Mouse (Mus musculus) MEL-GATA-1-ER (cell line): ENCODE data around the gene Aptx.

Experiments
- DNase-seq: peaks from one replicate; pipeline ENCODE4 v3.0.0-alpha.2; 2012; ENCODE audit warnings: low read depth; ENCODE audit errors: extremely low read depth

Aptx gene

DNA sequence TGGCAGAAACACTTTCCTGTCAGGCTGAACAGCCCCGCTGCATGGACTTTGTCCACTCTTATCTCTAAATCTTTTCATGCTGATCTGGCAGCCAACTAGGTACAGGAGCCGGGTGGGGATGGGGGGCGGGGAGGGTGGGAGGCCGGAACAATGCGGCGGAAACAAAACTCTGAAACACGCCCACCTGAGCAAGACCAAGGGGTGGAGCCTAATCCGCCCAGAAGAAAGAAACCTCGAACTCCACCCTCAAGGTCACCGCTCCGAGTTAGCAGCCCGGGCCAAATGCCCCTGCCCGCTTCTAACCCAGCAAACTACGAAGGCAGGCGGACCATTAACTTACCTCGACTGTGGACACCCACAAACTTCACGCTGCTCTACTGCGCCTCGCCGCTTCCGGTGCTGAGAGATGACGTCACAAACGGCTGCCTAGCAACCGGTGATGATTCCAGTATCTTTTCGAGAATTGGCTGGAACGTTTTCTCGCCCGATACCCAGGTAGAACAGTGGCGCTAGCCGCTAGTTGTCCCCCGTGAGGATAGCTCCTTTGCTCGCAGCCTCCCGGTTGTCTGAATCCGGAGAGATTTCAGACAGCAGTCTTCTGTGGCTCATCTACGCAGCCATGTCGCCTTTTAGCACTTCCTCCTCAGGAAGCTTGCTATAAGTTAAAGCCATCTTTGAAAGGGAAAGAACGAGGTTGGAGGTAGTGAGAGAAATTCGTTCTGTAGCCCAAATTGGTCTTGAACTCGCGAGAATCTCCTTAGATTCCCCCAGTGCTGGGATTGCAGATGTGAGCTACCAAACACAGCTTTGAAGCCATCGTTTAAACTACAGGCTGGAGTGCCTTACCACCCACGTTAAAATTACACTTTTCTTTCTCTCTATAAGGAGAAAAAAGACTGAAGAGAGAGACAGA lies at the start of gene Aptx:
Aptx (minus strand) TSS at position 398 of the 913 bp plus-strand sequence.
- DNase-seq, result peak; percentile 90

DNA sequence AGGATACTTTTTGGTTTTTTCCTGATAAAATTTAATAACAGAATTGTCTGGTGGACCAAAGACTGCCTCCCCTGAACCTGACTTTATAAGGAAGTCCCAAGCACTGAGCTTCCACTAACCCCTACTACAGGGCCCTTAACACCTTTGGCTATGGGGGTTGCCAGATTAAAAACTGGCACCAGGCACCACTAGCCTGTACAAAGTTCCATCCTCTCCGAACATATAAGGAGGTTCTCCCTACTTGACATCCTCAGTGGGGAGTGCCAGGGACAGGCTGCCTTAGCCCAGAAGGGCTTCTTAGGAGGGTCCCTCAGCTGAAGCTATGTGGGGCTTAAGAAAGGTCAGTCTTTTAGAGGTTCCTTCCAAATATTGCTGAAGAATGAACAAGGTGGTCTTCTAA lies 32.4 kb upstream of the Aptx start:
- DNase-seq, result no peak

DNA sequence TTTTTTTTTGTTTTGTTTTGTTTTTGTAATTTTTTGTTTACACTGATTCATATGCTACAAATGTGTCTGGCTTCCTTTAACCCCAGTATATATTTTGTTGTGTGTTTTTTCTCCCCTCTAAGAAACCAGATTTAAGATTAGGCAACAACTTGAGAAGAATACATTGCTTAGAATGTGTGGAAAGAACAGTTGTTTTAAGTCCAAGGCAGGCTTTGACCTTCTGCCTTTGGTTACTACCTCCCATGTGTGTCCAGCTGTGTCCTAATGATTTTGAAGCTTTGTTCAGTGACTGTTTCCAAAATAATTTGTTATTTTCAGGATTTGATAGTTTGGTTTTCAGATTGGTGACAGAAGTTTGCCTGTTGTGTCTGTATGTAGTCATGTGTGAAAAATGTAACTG lies 28.3 kb upstream of the Aptx start:
- no peak for DNase-seq

DNA sequence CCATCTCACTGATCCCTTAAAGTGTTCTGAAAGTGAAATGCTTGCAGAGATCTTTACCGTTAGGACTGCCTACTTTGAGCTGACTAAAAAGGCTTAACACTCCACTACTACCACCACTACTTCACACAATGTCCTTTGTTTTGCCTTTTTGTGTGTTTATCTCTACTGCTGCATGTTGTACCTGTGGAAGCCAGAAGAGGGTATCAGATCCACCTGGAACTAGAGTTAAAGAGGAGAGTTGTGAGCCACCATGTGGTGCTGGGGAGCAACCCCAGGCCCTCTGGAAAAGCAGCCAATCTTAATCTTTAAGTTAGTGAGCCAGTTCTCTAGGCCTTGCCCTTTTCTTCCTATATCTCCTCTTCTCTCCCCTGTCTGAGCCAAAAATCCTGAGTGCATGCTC lies 24.3 kb upstream of the Aptx start:
- no peak for DNase-seq

DNA sequence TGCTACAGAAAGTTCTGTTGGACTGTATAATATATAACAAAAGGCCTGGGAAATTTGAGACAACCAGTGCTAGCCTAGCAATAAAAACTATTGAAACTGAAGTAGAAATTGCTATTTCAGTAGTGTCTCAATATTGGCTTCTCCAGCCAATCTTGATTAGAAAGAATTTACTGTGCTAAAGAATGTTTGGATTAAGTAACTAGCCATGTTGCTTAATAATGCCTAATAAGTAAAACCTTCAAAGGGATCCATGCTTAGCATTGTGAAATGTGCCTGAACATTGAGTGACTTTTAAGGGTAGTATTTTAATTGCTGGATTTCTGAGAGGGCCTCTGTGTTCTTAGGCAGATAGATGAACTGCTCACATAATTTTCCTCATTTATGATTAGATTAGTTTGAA lies 22.6 kb upstream of the Aptx start:
- no peak for DNase-seq

DNA sequence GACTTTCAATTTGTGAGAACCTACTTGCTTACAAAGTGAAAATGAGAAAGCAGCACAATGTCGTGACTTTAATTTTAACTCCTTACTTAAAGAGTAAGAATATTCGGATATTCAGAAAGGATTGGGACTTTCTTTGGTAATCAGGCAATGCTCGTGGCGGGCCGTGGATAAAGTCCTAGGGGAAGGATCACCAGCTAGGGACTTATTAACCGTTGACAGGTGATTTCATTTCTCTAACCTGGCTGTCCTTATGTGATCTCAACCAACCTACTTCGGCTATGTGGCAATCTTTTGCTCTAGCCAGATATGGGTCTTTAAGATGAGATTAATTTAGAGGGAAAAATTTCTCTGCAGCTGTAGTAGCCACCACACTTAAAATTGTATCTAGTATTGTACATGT lies 22.1 kb upstream of the Aptx start:
- DNase-seq, result no peak

DNA sequence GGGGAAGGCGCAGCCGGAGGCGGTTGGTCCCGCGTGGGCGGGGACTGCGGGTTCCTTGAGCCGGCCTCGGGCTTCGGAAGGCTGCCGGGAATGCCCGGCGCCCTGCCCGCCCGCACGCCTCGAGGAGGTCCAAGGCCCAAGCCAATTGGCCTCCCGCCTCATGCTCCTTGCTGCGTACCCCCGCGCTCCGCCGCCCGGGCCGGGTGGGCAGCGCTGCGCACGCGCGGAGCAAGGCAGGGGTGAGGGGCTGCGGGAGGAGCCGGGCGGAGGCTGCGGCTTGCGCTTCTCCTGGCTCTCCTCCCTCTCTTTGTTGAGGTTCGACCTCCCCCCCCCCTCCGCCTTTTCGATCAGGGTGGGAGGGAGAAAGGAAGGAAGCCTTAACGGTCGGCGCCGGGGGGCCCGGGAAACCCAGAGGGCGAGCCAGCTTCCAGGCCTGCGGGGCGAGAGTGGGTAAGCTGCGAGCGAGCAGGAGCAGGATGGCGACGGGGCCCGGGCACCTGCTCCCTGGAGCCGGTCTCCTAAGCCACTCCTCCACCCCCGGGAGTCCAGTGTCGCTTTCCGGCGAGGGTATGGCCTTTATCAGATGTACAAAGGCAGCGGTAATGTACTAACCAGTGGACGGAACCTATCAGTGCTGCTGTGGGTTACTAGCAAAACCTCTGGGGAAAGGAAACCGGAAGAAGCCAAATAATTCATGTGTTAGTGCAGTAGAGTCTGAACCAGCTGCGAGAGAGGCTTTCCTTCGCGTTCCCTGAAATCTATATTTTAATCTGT lies 19.9 kb upstream of the Aptx start:
- peak; percentile 83 for DNase-seq

DNA sequence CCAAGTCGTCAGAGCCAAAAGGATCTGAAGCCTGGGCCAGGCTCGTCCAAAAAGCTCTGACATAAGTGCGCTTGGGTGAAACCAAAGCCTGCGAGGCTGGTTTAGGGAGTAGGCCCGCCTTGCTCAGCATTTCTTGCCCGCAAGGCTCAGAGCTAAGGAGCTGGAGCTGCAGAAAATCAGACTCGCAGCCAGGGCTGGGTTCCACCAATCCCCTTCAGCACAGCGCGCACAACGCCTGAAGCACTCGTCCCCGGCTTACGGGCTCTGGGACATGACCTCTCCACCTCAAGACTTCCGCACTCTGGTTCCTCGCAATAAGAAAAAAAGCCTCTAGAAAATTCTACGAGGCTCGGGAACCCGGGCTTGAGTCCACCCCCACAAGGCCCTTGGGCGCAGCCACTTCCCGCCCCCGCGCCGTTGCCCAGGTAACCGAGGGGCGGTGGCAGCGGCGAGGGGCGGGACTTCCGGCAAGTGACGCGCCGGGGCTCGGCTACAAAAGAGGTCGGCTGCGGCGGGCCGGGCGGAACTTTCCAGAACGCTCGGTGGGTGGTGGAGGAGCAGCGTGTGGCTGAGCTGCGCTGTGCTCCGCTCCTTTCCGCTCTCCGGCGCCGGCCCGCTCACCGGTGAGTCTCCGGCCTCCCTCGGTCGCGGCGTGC lies 19.1 kb upstream of the Aptx start, which contains the start of gene Dnaja1:
Dnaja1 (plus strand) TSS at position 140 of the 656 bp plus-strand sequence.
- DNase-seq, result peak; percentile 86

DNA sequence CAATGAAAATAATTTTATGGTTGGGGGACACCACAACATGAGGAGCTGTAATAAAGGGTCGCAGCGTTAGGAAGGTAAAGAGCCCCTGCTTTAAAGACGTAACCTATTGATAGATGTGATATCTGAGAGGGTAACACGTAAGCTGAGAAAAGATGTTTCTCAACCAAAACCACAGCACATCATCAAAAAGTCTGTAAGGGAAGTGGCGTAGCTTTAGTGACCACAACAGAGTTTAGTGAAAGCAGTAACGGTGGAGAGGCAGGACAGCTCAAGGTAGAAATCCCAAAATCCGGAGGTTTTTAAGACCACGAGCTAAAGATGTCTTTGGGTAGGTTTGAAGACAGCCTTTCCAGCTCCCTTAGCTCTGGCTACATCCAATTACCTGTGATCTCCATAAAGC lies 17.9 kb upstream of the Aptx start:
- no peak for DNase-seq

DNA sequence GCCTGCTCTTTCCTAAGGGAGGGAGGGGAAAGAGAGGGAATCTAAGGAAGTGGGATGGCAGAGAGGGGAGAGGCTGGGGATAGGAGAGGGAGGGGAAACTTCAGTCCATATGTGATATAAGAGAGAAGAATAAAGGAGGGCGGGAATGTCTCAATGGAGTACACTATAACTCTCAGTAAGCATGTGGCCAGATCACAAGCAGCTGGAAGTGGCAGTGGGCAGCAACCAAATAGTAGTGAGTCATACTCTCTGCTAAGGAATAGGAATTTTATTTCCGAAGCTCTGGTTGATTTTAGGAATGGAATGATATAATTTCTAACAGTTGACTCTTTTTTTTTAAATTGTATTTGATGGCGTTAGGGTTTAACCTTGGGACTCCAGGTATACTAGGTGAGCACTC lies 14.1 kb upstream of the Aptx start:
- DNase-seq, result no peak

DNA sequence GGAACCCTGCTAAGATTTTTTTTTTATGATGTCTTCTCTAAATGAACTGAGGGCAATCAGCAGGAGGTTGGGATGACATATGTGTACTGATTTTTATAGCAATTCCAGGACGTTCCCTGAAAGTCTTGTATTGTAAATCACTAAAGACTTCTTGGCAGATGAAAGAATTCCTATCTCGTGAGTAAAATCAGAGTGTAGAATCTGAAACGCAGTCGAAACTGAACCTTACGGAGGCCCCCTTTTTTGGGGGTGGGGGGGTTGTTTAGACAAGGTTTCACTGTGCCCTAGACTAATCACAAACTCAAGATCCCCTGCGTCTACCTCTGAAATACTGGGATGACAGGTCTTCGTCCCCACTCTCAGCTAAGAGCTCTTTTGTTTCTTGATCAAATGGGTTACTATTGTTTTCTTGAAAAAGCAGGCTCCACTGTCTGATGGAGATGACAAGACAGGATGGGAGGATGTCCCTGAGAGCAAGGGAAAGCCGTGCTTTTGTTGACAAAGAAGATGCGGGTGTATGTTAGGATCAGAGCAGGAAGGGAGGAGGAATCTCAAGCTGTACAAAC lies 799 bp upstream of the Aptx start:
- no peak for DNase-seq

DNA sequence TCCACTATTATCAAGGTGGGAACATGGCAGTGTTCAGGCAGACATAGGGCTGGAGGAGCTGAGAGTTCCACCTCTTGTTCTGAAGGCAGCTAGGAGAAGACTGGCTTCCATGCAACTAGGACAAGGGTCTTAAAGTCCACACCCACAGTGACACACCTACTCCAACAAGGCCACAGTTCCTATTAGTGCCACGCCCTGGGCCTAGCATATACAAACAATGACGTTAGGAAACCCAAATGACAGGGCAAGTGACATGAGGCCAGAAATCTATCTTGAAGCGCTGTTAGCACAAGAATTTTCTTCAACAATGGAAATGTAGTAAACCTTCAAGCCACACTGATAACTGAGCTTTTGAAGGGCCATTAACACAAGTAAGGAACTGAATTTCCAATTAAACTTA lies 1.2 kb downstream of the Aptx start:
- DNase-seq, result no peak

DNA sequence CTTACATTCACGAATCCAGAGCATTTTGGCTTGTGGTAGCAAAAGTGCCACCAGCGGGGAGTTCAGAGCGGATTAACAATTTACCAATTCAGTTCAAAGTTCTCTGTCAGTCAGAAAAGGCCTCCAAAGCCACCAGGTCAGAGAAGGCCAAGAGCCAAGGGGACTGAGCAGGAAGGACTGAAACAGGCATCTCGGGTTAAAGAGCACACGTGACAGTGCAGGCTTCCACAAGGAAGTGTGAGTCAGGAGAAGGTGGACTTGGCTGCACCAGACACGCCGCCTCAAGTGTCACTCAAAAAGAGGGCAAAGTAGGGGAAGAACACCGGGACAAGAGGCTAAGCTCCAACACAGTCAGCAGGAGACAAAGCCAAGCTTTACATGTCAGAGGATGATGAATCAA lies 2.8 kb downstream of the Aptx start:
- no peak for DNase-seq

DNA sequence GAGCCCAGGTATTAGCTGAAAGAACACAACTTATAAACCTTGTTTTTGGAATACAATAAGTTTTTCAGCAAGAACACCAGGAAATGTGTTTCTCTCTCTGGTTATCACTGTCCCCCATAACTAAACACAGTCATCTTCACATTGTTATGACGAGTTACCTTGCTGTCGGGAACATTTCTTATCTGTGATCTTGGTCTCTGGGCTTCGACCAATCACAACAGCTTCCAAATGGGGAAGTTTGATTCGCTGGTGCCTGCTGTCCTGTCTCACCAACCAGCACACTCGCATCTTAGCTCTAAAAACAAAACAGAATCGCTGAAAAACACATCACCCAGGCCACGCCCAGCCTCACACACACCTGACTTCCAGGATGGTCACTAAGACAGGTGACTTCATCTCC lies 5.9 kb downstream of the Aptx start:
- DNase-seq, result no peak

DNA sequence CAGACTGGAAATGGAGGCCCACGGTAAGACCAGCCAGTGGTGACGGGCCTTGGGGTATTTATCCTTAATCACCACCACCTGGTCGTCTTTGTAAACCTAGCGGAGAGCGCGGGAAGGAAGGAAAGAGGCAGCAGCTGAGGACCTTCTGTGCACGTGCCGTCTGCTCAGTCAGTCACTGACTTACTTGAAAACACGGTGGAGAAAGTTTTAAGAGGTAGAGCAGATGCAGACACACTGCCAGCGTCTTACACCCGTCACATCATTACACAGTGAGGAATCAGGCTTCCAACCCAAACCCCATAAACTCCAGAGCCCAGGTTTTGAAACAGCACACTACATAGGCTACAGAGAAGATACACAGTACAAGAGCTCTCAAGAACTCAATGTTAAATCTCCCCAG lies 11.9 kb downstream of the Aptx start:
- no peak for DNase-seq

DNA sequence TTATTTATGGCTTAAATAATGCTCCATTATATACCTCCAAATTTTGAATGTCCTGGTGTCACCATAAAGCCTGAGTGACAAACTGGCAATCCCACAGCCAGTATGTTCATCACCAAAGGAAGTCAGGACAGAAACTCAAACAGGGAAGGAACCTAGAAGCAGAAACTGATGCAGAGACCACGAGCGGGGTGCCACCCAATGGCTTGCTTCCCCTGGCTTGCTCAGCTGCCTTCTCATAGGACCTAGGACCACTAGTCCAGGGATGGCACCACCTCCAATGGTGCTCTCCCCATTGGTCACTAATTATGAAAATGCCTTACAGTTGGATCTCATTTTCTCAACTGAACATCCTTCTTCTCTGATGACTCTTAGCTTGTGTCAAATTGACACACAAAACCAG lies 19.7 kb downstream of the Aptx start:
- no peak for DNase-seq

DNA sequence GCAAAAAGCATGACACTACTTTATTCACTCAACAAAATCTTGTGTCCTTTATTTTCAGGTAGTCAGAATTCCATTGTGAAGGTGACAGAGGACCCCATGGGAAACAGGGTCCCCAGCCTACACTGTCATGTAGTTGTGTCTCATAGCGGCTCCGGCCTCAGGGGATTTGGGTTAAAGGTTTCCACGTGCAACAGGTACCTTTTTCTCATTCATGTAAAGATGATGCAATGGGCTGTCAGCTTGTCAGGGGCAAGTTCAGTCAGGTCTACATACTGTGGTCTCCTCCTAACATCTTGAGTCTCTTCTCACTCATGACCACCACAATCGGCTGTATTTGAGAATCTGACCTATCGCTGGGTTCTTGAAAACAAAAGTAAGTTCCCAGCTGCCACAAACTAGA lies 20.6 kb downstream of the Aptx start:
- DNase-seq, result no peak

DNA sequence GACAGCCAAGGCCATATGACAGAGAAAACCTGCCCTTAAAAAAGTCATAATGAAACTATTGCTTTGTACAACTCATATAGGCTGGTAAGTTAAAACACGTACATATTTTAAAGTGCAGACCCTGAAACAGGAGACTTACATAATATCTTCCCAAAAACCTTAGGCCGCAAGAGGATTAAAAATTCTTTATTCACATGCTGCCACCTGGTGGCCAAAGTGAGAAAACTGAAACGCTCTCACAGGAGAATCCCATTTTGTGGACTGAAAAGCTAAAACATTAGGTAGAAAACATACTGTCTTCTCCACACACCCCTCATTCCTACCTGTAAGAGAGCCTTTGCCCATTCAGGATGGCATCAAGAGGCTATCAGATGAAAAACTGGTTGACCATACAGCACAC lies 21.1 kb downstream of the Aptx start:
- DNase-seq, result peak; percentile 32

DNA sequence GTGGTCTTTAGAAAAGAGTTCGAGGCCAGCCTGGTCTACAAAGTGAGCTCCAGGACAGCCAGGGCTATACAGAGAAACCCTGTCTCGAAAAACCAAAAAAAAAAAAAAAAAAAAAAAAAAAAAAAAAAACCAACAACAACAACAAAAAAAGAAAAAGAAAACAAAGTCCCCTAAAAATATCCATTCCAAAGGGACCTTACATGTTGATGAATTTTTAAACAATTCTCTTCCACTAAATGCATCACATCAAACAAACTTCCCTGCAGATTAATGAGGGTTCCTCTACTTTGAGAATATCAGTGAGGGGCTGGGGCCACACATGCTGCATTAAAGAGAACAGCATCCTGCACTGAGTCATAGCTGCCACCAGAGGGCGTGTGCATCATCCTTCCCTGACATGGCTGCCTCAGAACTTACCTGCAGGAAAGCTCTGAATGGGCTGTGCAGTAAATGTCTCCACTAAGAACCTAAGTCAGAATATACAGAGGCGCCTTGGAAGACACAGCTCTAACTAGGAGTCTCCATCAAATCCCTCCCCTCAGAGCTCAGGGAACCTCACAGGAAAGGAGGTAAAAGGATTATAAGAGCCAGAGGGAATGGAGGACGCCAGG lies 22.6 kb downstream of the Aptx start:
- DNase-seq, result peak; percentile 43

DNA sequence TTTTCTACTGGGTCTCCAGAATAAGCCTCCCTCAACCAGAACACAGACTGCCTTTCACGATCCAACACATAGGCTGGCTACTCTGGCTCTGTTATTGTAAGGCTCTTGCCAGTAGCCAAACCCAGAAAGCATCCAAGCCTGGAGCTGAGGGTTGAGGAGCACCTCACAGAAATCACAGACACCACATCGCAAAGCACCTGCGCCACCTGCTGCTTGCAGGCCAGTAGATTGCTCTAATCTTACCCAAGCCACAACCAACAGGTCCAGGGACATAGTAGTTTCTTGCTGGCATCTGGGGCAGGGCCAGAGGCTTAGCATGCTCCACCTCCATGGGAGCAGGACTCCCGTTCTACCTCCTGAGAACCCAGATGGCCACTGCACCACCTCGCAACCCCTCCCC lies 25.9 kb downstream of the Aptx start:
- DNase-seq, result no peak

DNA sequence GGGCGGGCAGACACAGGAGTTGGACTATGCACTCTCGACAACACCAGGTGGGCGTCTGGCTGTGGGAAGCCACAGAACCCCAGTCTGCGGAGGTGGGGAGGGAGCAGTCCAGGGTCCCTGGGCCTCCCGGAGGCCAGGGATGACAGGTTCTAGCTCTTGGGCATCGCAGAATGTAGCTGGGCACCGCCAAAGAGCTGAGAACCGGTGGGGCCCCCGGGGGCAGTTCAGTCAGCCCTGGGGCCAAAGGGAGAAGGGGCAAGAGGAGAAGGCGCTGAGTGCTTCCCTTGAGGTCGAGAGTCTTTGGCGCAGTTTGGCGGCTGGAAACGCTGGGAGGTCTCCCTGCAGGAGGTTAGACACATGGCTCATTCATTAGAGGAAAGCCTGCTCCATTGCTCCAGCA lies 26.7 kb downstream of the Aptx start:
- no peak for DNase-seq
